Mouse (Mus musculus): ENCODE results near the gene Ttl.
A peak's percentile ranks its signal among the peaks of the same experiment; 100 is the strongest.

Ttl gene

GRCm38 (mm10) chr2:129065437-129066282, at the start of gene Ttl:
Gene Ttl, plus strand, starts transcription at chr2:129065942.
- DNase-seq = peak; percentile 85

- DNase-seq = no peak
Measured at GRCm38 (mm10) chr2:129020106-129020505, 45.6 kb upstream of the Ttl start.

DNA sequence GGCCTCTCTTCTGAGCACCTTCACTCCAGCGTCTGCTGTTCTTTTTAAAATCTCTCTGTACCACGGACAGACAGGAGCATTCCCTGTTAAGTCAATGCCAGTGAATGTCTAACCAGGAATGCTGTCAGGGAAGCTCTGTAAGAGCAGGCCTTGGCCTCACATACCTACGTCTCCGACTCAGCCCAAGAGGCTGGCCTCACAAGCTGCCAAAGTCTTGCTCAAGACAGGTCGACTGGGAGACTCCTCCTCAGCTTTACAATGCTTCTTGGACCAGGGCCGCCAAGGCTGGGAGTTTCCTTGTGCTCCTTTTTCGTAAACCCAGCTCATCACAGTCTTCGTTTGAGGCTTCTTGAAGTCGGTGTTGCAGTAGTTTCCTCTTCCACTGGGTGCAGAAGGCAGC, 40.9 kb upstream of the Ttl start:
- no peak for DNase-seq

DNA sequence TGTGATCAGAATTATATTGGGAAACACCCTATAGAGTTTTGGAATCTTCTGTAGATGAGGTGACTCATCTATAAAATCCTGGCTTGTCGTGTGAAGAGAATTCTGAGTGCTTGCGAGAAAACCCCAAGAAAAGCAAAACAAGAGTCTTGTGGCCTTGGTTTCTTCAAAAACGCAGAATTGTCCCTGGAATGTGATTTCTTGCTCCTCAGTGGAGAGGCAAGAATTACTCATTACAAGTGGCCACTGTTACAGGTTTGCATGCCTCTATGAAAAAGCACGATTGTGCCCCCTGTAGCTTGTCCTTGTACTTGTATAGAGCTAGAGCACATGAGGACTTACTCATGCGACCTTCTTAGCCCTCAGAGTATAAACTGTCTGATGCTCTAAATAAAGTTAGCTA, 30.4 kb upstream of the Ttl start:
- no peak for DNase-seq

GRCm38 (mm10) chr2:129038426-129038936, 27.3 kb upstream of the Ttl start:
- DNase-seq = no peak

DNA sequence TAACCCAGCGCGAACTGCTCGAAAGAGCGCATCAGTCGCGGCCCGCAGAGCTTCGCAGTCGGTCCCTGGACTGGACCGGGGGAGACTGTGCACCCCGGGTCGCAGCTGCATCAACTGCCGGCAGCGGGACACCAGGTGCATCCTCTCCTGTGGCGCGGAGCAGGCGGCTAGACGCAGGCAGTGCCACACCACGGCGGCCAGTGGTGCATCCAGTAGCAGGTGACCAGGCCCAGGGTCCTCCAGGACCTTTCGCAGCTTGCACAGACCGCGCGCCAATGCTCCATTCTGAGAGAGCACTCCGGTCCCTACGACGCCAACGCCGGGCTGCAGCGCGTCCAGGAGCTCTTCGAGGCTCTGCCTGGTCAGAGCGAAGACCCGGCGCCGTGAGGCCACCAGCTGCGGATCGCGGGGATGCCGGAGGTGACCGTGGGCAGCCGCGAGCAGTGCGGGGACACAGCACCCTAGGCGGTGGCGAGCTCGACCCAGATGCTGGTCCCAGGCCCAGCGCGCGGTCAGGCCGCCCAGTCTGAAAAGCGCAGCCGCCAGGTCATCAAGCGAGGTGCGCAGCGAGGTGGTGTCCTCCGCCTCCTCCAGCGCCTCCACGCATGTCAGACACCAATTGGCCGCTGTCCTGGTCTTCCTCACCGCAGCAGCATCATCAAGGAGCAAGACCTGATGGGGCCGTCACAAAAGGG, 26.7 kb upstream of the Ttl start:
- no peak for DNase-seq

DNA sequence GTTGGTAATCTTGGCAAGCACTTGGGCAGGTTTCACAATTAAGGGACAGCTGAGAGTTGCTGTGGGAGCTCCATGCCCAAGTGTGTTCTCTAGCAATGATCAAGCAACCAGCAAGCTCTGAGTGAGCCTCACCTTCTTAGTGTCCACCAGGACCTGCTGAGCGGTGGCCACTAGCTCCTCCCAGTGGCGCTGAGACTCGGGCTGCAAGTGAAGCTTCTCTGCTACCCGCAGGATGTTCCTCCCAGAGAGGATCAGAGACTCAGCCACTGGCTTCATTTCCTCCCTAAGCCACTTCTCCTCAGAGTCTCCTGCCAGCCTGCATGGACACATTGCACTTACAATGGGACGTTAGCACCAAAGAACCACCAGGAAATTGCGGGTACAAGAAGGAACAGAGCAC, 25.2 kb upstream of the Ttl start:
- peak; percentile 30 for DNase-seq

DNA sequence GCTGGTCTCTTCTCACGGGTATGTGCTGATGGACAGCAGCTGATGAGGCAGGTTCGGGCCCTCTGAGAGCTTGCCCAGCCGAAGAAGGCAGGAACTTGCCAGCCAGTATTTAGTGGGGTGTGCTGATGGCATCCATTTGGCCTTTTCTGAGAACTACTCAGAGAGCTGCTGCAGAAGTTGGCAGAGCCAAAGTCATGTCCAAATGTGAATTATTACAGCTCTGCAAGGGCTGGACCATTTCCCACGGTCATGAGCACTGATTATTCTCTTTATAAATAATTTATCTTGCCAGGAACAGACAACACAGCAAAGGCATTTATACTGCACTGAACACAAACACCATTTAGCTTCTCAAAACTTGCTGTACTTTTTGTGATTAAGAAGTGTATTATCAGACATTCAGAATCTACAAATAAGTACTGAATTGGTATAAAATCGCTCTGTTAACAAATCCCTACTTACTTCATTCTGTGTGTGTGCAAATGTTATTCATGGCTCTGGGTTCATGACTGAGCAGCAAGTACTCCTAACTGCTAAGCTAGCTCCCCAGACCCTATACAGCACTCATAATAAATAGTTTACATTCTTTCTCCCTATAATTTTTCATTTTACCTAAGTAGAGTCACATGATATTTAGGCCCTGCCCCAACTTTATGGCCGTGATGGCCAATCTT, 19.4 kb upstream of the Ttl start:
- DNase-seq = no peak

- DNase-seq = no peak
Measured at GRCm38 (mm10) chr2:129046846-129047196, 18.9 kb upstream of the Ttl start.

DNA sequence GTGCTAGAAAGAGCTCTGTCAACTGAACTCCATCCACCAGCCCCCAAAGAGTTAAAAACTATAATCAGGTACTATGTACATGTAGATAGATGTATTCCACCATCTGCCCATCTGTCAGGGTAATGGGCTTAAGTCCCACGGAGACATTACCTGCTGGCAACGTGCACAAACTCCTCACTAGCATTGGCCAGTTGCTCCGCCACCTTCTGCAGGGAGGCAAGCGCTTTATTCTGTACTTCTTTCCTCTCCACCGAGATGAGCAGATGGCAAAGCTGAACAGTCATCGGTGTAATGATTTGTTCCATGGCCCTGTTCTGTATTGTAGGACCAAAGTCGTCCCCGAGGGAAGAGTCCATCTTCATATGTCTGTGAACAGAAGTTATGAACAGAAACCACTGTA, 17.9 kb upstream of the Ttl start, which contains the start of gene Vinac1:
TSS of gene Vinac1 (minus strand) at position 362 of the 400 bp plus-strand sequence.
- no peak for DNase-seq

GRCm38 (mm10) chr2:129052451-129052983, 13.2 kb upstream of the Ttl start:
- DNase-seq = no peak

GRCm38 (mm10) chr2:129055741-129056140, 10.0 kb upstream of the Ttl start:
- DNase-seq = no peak

GRCm38 (mm10) chr2:129056597-129056996, 9.1 kb upstream of the Ttl start:
- peak; percentile 45 for DNase-seq

GRCm38 (mm10) chr2:129057256-129057655, 8.5 kb upstream of the Ttl start:
- DNase-seq = no peak

DNA sequence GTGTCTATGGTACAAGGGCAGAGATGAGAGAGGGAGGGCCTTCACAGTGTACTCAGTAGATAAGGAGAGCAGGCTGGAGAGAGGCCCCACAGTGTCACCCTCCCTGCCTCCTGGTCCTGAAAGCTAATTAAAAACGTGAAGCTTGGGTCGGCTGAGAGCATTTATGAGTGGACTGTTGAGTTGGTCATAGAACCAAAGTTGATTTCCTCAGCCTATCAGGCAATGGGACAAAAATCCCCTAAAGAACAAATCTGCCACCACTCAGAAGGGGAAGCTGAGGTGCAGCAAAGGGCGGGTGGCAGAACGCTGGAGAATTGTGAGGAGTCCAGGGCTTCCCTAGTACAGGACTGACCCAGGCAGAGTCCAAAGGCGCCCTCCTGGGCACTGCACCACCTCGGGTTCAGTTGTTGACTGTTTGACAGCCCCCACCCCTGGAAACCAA, 7.8 kb upstream of the Ttl start:
- DNase-seq = peak; percentile 57

DNA sequence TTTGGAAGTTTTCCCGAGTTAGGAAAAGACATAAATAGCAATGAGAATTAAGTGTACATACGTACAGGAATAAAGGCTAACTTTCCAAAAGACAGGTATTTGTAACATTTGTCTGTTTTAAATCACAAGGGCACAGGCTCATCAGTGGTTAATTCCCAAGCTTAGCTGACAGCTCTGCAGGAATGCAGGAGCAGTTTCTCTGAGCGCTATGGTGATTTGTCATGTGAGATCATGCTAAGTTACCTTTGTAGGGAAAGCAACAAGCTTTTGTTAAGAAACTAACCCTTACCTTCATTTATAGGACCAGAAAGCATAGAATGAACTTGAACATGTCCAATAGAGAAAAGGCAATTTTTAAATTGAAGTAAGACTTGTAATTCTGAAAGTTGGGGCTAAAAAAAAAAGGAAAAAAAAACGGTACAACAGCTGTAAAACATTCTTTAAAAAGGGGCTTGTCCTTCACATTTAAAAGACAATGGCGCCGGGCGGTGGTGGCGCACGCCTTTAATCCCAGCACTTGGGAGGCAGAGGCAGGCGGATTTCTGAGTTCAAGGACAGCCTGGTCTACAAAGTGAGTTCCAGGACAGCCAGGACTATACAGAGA, 4.2 kb upstream of the Ttl start:
- DNase-seq = no peak

DNA sequence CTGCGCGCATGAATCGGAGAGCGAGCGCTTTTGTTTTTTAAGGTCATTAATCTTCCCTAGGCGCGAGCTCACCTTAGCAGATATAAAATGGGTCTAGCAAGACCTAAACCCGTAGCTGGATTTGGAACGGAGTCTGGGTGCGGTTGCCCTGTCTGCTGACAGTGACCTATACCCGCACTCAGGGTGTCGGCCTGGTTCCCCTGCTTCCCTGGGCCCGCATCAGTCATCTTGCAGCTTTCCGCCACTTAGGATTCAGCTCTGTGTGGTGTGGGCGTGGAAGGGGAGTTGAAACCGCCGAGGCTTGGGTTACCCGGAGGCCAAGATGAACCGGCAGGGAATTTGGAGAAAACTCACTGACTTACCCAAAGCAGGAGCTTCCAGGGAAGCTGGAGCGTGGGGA, 584 bp downstream of the Ttl start:
- peak; percentile 59 for DNase-seq

- no peak for DNase-seq
Measured at GRCm38 (mm10) chr2:129070296-129070695, 4.6 kb downstream of the Ttl start.

DNA sequence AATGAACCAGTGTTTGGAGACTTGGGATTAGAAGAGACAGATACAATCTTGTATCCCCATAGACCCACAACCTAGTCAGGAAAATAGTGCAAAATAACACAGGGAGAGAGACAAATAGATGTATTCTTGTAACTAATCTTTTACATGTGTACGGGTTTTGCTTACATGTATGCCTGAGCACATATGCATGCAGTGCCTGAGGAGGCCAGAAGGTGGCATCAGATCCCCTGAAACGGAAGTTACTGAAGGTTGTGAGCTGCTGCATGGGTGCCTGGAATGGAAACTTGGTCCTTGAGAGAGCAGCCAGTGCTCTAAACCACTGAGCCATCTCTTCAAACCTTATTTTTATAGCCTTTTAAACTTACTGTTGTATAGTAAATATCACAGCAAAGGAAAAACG, 12.6 kb downstream of the Ttl start:
- peak; percentile 56 for DNase-seq

DNA sequence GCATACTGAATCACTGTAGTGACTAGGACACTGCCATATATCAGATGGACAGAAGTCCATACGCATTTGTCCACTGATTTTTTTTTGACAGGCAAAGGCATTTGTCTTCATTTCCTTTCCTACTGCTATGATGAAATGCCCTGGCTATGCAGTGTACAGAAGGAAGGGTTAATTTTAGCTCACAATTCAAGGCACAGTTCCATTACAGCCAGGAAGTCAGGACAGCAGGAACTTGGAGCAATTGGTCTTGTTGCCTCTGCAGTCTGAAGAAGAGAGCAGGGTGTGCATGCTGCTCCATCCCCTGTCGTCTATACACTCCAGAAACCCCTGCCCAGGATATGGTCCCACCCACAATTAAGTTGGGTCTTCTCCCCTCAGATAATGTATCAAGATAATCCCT, 13.5 kb downstream of the Ttl start:
- no peak for DNase-seq

DNA sequence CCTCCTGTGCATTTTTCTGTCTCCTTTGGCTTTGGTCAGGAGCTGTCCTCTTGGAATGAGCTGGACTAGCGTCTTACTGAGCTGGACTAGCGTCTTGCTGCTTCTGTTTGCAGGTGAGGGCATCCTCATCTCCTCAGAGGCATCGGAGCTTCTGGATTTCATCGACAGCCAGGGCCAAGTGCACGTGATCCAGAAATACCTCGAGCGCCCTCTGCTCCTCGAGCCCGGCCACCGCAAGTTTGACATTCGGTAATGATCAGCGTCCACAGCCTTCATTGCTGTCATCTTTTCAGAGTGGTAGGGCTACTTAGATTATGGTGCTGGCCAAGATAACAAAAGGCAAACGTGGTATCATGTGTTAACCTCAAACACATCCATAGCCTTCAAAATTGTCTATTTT, 15.4 kb downstream of the Ttl start:
- DNase-seq = no peak

DNA sequence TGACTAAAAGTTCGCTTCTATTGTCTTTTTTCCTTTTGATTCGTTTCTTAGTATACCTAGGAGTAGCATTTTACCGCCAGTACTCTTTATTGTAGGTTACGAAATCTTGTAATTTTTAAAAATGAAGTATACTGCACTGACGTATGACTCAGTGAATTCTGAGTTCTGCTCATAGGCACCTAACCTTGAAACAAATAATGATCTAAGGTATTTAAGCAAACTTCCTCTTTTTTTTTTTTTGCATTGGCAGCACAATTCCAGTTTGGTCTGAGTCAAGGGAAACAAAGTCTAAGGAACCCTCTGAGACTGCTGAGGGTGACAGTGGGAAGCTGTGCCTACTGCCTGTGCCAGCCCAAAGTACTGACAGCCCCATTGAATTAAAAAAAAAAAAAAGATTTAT, 17.8 kb downstream of the Ttl start:
- no peak for DNase-seq

DNA sequence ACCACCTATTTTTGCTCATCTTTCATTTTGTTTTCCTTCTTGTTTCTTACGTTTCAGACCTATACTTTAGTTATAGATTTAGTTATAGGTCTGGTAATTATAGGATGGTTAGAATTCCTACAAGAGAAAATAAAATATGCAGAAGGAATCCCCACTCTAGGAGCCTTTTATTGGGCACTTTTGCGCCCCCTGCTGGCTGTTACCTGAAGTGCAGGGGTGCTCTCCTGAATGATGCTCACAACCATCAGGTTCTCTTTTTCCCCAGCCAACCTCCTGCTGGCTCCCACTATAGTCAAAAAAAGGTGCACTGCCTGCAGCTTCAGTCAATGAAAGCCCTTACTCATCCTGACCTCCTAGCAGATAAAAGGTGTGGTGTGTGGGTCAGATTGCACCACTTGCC, 19.2 kb downstream of the Ttl start:
- peak; percentile 58 for DNase-seq

All from liver (tissue).